Mouse (Mus musculus): ENCODE measurements around the gene 1700057G04Rik. TPM values are rescaled to one million over a fixed set of nuclear protein-coding genes. Genes with fewer than 3 reads are reported as not detected.
"Not testable (repeated sequence)": the region's sequence is repeated elsewhere in the genome, so short reads cannot be mapped to it uniquely, and the experiment has no call there.

Gene 1700057G04Rik
- total RNA-seq, 2 experiments from 2014 or later: not detected

DNA sequence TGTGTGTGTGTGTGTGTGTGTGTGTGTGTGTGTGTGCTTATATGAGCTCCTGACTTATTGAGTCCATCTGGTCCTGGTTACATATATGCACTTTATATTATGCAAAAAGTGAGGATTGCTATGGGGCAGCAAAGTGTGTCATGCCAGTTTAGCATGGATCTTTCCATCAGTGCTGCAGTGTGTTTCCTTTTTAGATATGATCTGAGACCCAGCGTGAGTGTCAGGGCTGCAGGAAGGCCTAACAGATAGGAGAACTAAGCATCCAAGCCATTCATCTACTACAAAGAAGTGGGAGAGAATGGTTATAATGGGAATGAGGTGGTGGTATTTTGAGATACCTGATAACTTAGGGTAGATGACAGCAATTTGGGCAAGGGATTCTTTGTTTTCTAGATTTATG is 29.1 kb upstream of the 1700057G04Rik start:
- DNase-seq: no peak
- H3K27ac ChIP-seq: no peak overlapping the region
- intact Hi-C loops (cut with DNase I): no loop called here
- no peak overlapping the region for H3K4me3 ChIP-seq
- no peak for TF ChIP-seq CTCF (IDR thresholded peaks at IDR 0.05)

DNA sequence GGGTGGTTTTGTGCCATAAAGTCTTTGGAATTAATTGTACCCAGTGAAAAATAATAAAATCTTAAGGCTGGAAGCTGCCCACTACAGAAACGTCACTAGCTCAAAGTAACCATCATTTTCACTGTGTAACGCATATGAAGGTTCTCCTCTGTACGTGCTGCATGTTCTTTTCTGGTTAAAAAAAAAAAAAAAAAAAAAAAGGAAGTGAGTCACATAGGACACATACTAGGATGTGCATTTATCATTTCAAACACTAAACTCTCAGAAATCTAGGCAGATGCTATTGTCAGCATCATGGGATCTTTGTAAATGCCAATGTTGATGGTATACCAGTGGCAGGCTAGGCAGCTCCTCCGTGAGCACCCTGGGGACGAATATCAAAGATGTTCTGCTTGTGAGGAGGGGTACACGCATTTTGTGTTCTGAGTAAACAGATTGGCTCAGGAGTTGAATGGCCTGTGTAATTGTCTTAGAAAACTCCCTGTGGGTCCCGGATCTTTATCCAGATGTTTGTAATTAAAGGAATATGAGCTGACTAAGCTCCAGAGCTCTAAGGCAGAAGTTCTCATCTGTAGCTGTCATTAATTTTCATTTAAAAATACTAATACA is 26.5 kb upstream of the 1700057G04Rik start:
- Histone ChIP-seq H3K4me3 (no peak overlapping the region), H3K27ac (no peak overlapping the region)
- intact Hi-C loops (cut with DNase I): no loop called here
- TF ChIP-seq CTCF (IDR thresholded peaks at IDR 0.05): no peak
- no peak for DNase-seq

DNA sequence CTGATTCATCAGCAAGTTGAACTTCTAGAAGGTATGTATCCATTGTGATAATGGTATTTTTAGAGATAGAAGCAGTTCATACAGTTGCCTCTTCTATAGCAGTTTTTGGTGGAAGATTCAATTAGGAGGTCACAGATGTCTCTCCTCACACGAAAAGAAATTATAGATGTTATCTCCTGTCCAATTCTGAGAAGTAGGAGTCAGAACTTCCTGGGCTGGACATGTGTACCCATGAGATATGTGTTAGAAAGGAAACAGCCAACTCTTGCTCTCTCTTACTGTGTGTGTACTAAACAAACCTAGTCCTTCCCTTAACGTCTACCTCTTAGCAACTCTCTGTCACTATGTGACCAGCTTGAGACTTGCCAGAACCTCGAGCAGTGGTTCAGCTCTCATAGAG is 19.5 kb upstream of the 1700057G04Rik start:
- Histone ChIP-seq H3K27ac (no peak overlapping the region), H3K4me3 (no peak overlapping the region)
- intact Hi-C loops (cut with DNase I): no loop called here
- TF ChIP-seq CTCF (IDR thresholded peaks at IDR 0.05): no peak
- no peak for DNase-seq

DNA sequence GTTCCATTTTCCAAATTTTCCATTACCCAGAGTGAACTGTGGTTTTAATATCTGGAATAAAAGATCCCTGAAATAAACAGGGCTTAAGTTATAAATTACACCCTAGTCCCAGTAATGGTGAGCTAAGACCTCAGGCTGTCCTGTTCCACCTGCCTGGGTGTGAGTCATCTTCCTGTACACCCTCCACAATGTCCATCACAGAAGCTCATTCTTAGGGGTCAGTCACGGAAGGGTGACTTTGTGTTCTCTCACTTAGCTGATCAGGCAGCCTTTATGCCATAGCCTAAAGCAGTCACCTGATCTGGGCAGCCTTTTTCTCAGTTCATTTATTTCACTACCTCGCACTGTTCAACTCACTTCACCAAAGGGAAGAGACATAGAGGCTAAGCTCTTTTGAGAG is 17.0 kb upstream of the 1700057G04Rik start:
- no peak for DNase-seq
- no peak for TF ChIP-seq CTCF (IDR thresholded peaks at IDR 0.05)
- intact Hi-C loops (cut with DNase I): no loop called here
- Histone ChIP-seq H3K27ac (no peak overlapping the region), H3K4me3 (no peak overlapping the region)

DNA sequence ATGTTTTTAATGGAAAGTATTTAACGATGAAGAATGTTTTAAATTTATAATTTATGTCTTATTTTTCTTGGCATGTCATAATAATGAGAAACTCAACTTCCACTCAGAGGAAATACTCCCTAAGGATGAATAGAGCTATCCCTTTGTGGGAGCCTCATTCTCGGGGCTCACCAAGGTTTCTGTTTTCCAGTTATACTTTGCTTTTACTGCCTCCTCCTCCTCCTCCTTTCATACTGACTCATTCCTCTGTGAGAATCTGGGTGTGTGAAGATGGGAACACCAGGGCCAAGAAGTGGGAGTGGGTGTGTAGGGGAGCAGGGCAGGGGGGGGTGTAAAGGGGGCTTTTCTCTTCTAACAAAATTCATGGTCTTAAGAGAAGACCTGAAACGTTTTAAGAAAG is 16.3 kb upstream of the 1700057G04Rik start:
- no peak overlapping the region for H3K4me3 ChIP-seq
- no peak for TF ChIP-seq CTCF (IDR thresholded peaks at IDR 0.05)
- intact Hi-C loops (cut with DNase I): no loop called here
- DNase-seq: no peak
- H3K27ac ChIP-seq: no peak overlapping the region

DNA sequence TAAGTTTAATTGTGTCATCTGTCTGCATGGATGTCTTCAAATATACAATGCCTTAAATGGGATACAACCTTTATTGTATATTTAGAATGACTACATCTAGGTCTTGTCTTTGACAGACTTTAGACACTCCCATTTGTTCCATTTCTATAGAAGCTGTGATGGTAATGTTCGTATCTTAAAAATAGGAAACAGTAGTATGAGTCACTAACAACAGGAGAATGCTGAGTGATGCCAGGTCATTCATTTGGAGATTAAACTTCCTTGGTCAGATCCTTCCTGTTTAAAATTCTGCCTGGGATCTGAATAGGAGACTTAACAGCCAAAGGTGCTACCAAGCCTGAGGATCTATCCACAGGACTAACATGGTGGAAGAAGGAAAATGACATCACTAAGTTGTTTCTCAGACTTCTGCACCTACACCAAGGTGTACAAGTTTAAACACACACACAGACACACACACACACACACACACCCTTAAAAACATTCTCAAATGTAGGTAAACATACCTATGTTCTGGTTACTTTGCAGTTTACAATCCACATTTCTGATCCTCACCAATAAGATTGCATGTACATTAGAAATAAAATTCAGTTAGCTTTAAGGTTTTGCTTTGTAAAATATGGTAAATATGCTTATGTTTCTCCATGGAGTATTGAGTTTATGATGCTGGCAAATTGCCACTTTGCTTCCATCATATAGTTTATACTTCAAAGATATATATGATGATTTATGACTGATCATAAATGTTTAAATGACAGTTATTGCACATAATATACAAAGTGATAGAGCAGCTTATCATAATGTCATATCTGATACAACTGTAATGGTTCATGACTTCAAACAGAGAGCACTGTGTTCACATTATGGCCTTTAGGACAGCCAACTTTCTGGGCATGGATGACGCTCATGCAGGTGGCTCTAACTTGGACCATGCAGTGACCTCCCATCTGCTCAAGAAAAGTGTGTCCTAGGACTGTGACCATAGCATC is 15.3 kb upstream of the 1700057G04Rik start:
- Histone ChIP-seq H3K4me3 (no peak overlapping the region), H3K27ac (no peak overlapping the region)
- DNase-seq: no peak
- no peak for TF ChIP-seq CTCF (IDR thresholded peaks at IDR 0.05)
- intact Hi-C loops (cut with DNase I): no loop called here

DNA sequence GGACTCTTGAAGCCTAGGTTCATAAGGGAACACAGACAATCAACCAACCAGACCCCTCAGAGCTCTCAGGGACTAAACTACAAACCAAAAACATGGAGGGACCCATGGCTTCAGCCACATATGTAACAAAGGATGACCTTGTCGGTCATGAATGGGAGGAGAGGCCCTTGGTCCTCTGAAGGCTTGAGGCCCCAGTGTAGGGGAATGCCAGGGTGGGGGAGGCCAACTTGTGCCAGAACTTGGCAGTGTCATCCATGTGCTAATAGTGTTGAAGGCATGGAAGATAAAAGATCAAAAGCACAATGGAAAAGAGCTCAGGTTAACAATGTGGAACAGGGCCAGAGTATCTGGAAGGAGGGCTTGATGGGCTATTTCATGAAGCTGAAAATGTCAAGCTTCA is 10.9 kb upstream of the 1700057G04Rik start:
- no peak overlapping the region for H3K4me3 ChIP-seq
- TF ChIP-seq CTCF (IDR thresholded peaks at IDR 0.05): no peak
- no peak overlapping the region for H3K27ac ChIP-seq
- no peak for DNase-seq
- intact Hi-C loops (cut with DNase I): no loop called here

DNA sequence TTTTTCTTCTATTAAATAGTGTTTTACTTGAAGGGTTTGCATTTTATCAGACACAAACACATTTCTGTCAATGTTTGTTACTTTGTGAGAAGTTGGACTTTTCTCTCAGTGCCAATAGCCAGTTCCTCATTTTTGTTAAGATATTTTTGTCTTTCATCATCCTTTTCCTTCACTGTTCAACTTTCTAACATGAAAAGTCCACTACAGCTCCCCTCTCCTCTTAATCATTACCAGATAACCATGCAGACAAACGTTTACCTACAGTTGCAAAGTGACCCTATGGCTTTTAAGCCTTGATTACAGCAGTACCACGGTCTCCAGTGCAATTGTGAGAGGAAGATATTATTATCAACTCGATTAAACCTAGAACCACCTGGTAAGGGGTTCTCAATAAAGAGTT is 8.0 kb upstream of the 1700057G04Rik start:
- intact Hi-C loops (cut with DNase I): no loop called here
- TF ChIP-seq CTCF (IDR thresholded peaks at IDR 0.05): no peak
- H3K4me3 ChIP-seq: no peak overlapping the region
- H3K27ac ChIP-seq: no peak overlapping the region
- DNase-seq: no peak

DNA sequence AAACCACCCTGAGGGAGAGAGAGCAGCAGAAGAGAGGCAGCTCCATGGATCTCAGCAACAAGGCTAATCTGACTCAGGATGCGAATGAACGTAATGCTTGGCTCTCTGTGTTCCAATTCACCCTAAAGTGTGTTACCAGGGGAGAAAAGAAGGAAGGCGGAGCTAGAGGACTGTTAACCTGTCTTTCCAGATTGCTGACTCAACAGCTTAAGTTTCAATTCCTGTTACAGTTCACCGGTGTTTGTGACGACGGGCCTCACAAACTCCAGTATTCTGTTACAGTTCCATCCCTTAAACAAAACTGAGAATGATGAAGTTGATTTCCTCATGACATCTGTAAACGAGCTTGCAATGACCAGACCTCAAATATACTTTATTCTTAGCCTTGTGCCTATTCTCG is 4.1 kb upstream of the 1700057G04Rik start:
- Histone ChIP-seq H3K4me3 (no peak overlapping the region), H3K27ac (no peak overlapping the region)
- no peak for TF ChIP-seq CTCF (IDR thresholded peaks at IDR 0.05)
- intact Hi-C loops (cut with DNase I): no loop called here
- no peak for DNase-seq

DNA sequence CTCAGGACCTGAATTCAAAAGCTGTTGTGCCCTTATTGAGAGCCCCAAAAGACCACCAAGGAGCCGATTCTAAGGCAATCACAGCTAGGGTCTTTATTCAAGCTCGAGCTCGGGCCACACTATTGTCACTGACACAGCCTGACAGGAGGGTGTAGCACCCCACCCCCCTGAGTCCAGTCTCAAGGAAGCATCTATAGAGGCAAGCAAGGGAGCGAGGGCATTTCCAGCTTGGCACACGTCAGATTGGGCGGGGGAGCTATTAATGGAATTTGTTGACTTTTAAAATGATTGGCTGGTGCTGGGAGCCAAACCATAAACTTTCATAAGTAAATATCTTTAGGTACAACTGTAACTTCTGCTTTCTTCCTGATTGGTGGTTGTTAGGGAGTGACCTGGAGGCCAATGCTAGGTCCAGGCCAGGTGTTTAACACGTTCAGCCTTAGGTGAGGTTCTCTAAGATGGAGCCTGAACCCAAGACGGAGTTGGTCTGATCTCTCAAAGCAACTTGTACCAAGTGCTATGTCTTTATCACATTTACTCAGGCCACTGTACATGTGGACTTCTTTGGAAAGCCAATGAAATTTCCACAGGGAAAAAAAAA is 3.5 kb upstream of the 1700057G04Rik start:
- no peak overlapping the region for H3K4me3 ChIP-seq
- H3K27ac ChIP-seq: no peak overlapping the region
- no peak for DNase-seq
- intact Hi-C loops (cut with DNase I): no loop called here
- no peak for TF ChIP-seq CTCF (IDR thresholded peaks at IDR 0.05)

DNA sequence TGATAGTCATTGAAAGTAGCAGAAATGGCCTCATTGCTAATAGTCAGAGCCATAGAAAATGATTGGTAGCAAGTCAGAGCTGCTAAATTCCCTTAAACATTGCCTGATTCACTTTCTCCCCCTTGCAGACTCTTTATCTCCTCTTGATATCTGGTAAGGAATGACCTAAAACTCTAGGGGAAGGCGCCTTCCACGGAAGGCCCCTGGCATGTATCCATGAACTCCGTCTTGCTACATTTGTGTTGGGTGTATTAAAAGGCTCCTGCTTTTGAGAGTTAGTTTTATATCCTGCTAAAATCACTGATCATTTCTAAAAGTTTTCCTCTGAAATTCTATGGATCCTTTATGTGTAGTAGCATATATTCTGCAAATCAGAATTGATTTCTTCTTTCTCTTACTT is 7.6 kb downstream of the 1700057G04Rik start:
- intact Hi-C loops (cut with DNase I): no loop called here
- Histone ChIP-seq H3K27ac (no peak overlapping the region), H3K4me3 (no peak overlapping the region)
- TF ChIP-seq CTCF (IDR thresholded peaks at IDR 0.05): no peak
- DNase-seq: no peak

DNA sequence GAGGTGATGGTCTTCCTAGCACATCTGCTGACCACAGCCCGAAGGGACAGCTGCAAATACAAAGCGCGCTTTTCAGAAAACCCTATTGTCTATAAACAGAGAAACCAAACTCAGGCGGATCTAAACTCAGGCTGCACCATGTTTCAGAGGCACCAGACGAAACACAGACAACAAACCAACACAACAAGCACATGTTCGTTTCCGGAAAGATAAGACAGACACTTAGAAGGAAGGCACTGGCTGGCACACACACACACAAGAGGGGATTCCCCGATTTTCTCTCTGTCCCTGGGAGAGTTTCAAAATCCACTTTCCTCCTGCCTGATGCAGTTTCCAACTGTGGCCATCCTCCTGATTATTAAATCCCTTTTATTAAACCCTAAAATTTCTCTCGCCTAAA is 16.8 kb downstream of the 1700057G04Rik start:
- intact Hi-C loops (cut with DNase I); H3K27ac ChIP-seq; DNase-seq; H3K4me3 ChIP-seq: not testable (repeated sequence)

DNA sequence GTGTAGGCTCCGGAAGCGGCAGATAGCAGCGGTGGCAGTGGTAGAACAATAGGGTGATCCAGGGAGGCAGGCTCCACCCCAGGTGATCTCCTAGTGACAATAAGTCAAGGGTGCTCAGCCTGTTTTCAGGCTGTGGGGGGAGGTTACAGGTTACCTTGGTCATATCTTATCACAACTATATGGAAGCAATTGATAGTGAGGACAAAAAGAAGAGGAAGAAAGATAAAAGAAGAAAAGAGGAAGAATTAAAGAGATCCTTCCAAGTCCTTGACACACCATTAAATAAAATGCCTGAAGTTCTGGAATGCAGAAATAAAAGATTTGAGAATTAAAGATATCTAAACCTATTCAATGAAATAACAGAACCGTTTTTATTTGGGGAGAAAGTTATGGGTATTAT is 17.6 kb downstream of the 1700057G04Rik start:
- no peak overlapping the region for H3K27ac ChIP-seq
- intact Hi-C loops (cut with DNase I): no loop called here

More for the DNA sequence above, 17.6 kb downstream of the 1700057G04Rik start:
- TF ChIP-seq CTCF (IDR thresholded peaks at IDR 0.05): no peak
- H3K4me3 ChIP-seq: no peak overlapping the region
- no peak for DNase-seq

All from gastrocnemius, adult 2 months (tissue).